Mouse (Mus musculus): Measurements from ENCODE around the gene Fcer1g. TPM values are rescaled to one million over a fixed set of nuclear protein-coding genes. Genes with fewer than 3 reads are reported as not detected.

Fcer1g gene
- polyA plus RNA-seq, 1 experiment from 2014 or later: 10.7 TPM

DNA sequence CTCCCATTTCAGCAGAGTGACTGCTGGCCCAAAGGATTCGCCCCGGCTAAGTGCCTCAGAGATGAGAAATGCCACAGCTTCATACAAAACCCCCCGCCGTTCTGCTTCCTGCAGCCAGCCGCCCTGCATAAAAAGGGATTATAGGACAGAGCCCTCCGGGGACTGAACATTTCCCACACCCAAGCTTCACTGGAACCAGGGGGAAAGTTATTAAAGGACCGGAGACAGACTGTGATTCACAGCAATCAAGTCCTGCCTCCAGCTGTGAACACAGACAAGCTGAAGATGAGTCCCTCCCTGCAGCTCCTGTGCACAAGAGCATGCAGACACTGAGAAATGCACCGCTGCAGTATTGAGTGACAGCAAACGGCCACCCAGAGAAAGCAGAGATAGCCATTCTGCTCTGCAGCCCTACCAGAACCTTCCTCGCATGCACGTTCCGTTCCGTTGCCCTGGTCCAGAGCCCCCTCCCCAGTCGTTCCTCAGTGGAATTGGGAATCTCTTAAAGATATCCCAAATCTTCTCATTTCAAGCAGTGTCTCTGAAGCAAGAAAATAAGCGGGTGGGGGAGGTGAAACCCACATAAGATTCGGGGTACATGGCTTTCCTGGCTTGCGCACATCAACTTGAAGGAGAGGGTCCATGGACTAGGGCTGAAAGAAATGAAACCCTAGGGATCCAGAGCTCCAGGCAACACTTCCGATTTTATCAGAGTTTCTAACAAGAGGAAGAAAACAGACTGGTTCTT is 40.9 kb downstream of the Fcer1g start:
- 4% methylated on average over 18 of the region's 18 CpGs for WGBS

DNA sequence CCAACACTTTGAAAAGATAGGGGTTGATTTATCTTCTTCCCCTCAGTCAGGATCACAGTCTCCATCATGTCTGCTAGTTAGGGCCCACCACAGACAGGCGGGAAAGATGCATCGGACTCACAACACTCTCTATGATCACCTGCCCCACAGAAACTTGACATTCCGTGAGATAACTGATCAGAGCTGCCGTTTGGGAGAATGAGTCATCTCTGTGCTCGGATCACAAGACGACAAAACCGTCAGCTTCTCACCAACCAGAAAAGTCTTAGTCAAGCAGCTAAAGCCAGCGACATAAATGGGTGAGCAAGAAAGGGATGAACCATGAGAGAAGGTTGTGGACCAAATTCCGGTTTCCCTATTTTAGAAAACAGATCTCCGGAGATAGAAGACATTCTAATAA is 41.9 kb downstream of the Fcer1g start:
- H3K9me3 ChIP-seq (replicated peaks): no peaks in the 10 kb centered on the region
- no peak for DNase-seq (ENCODE audit: low spot score)
- no peak overlapping the region for H3K27ac ChIP-seq
- no peaks in the 10 kb centered on the region for H3K36me3 ChIP-seq
- H3K27me3 ChIP-seq (ENCODE audit: low read depth, poor library complexity, severe bottlenecking): peaks cover 85% of the 10 kb centered on the region
- no peak overlapping the region for H3K4me3 ChIP-seq
- 49% methylated on average over 10 of the region's 10 CpGs for WGBS
- peaks cover 48% of the 10 kb centered on the region for H3K4me1 ChIP-seq

More for the DNA sequence above, 40.9 kb downstream of the Fcer1g start:
- Histone ChIP-seq H3K4me1 (peaks cover 48% of the 10 kb centered on the region), H3K27ac (no peak overlapping the region), H3K9me3 (replicated peaks) (no peaks in the 10 kb centered on the region), H3K36me3 (no peaks in the 10 kb centered on the region), H3K27me3 (ENCODE audit: low read depth, poor library complexity, severe bottlenecking) (peaks cover 92% of the 10 kb centered on the region), H3K4me3 (peak overlapping the region; percentile 12)
- DNase-seq (ENCODE audit: low spot score): peak; percentile 39

DNA sequence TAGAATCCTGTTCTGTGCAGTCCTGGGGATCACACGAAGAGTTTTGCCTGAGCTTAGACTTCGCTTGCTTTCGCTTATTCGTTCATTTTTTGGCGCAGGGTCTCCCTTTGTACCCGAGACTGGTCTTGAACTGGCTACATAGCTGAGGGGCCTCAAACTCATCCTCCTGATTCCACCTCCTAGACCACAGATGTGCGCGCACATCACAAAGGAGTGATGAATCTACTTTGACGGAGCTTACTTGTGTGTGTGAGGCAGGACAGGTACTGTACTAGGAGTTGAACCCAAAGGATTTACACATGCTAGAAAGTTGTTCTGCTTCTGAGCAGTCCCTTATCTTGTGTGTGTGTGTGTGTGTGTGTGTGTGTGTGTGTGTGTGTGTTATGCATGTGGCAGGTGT is 43.3 kb downstream of the Fcer1g start:
- Histone ChIP-seq H3K27ac (no peak overlapping the region), H3K27me3 (ENCODE audit: low read depth, poor library complexity, severe bottlenecking) (peaks cover 77% of the 10 kb centered on the region), H3K9me3 (replicated peaks) (no peaks in the 10 kb centered on the region), H3K4me3 (no peak overlapping the region), H3K4me1 (peaks cover 50% of the 10 kb centered on the region), H3K36me3 (no peaks in the 10 kb centered on the region)
- no peak for DNase-seq (ENCODE audit: low spot score)
- WGBS: 94% methylated on average over 9 of the region's 9 CpGs

DNA sequence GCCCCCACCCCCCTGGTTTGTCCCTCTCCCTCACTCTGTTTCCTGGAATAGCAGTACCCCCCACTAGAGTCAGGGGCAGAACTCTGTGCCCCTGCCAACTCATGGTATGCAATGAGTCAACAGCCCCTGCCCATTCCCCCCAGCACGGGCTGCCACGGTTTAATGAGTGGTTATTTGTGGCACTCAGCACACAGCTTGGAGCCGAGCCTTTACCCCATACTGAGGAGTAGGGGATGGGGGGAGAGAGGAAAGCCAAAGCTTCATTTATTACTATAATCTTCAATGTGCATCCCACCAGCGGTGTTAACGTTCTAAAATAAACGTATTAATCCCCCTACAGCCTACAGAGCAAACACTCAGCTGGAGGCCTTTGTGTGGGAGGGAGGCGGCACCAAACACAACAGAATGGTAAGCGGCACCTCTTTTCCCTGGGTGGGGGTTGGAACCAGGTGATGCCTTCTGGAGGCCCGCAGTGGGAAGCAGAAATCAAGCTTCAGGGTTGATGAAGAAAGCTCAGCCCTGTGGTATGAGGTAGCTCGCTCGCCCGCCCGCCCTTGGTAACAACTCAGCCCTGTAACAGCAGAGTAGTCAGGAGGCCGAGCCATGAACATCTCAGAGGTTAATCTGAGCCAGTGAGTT is 44.6 kb downstream of the Fcer1g start:
- Histone ChIP-seq H3K4me3 (no peak overlapping the region), H3K27ac (peak overlapping the region; percentile 53; the same call in 1 of the 2 replicates), H3K4me1 (peaks cover 46% of the 10 kb centered on the region), H3K27me3 (ENCODE audit: low read depth, poor library complexity, severe bottlenecking) (peaks cover 71% of the 10 kb centered on the region), H3K9me3 (replicated peaks) (no peaks in the 10 kb centered on the region), H3K36me3 (no peaks in the 10 kb centered on the region)
- DNase-seq (ENCODE audit: low spot score): no peak
- WGBS: 38% methylated on average over 14 of the region's 14 CpGs

DNA sequence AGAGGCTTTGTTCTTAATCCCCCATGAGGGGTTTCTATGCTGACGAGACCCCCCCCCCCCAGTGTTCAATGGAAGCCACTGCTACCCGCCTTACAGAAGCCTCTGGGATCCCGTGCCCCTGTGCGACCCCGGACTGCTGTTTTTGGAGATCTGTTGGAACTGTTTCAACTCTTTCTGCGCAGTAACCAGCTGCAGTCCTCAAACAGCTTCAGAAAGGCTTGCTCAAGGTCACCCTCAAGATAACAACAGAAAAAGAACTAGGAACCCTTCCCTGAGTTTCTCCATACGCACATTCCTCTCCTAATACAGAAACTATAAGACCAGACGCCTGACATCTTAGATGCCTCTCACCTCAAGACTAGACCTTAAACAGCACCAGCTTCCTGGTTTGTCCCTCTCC is 45.1 kb downstream of the Fcer1g start:
- peaks cover 40% of the 10 kb centered on the region for H3K4me1 ChIP-seq
- 43% methylated on average over 8 of the region's 8 CpGs for WGBS
- peaks cover 65% of the 10 kb centered on the region for H3K27me3 ChIP-seq (ENCODE audit: low read depth, poor library complexity, severe bottlenecking)
- no peaks in the 10 kb centered on the region for H3K36me3 ChIP-seq
- peak overlapping the region; percentile 53; the same call in 1 of the 2 replicates for H3K27ac ChIP-seq
- DNase-seq (ENCODE audit: low spot score): no peak
- H3K9me3 ChIP-seq (replicated peaks): no peaks in the 10 kb centered on the region
- H3K4me3 ChIP-seq: no peak overlapping the region

DNA sequence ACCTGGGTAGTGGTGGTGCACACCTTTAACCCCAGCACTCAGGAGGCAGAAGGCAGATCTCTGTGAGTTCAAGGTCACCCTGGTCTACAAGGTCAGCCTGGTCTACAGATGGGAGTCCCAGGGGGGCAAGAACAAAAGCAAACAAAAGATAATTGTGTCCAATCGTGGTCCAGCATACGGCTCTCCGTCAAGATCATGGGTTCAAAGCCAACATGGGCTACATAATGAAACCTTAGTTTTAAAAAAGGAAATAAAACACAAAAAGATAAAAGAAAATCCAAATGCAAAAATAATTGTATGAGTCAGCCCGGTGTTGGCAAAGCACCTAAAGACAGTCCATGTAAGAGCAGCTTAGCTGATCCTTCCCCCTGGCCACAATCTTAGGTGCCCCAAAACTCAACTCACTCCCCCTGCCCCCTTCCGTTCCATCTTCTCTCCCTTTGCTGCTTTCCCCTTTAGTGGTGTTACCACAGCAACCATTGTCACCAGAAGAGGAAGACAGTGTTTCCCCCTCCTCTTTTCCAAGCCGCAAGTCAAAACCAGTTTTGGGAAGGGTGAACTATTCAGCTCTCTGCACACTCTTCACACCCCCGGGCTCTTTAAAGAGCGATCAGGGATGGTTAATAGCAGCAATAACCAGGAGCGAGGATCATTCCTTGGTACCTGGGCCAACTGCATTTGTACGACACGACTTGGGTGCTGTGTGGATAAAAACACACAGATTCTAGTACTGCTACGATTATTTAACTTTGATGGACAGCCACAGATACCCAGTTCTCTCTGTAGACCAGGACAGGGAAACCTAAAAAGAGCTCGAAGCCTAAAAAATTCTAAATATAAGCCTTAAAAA is 46.1 kb downstream of the Fcer1g start:
- H3K4me3 ChIP-seq: no peak overlapping the region

DNA sequence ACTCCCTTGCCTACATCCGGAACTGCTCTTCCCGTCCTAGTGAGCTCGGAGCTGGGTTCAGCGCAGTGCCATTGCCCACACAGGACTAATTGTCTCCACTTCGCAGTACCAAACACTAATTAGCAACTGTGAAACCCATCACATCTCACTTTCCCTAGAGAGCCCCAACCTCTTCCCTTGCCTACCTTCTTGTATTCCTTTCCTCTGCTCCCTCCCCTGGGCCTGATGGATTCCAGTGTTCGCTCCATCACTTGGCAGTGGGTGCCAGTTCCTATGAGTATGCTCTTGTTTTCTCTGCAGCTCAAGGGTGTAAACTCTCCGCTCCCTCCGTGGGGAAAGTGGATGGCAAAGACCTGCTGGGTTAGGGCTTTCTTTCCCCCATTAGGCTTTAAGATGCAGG is 48.5 kb downstream of the Fcer1g start:
- no peaks in the 10 kb centered on the region for H3K9me3 ChIP-seq (replicated peaks)
- no peak for DNase-seq (ENCODE audit: low spot score)
- H3K27me3 ChIP-seq (ENCODE audit: low read depth, poor library complexity, severe bottlenecking): peaks cover 31% of the 10 kb centered on the region
- WGBS: 49% methylated on average over 8 of the region's 8 CpGs
- H3K4me1 ChIP-seq: peaks cover 30% of the 10 kb centered on the region
- no peak overlapping the region for H3K4me3 ChIP-seq
- H3K27ac ChIP-seq: no peak overlapping the region
- no peaks in the 10 kb centered on the region for H3K36me3 ChIP-seq

More for the DNA sequence above, 46.1 kb downstream of the Fcer1g start:
- Histone ChIP-seq H3K27ac (no peak overlapping the region), H3K36me3 (no peaks in the 10 kb centered on the region), H3K27me3 (ENCODE audit: low read depth, poor library complexity, severe bottlenecking) (peaks cover 55% of the 10 kb centered on the region), H3K4me1 (peaks cover 35% of the 10 kb centered on the region), H3K9me3 (replicated peaks) (no peaks in the 10 kb centered on the region)
- DNase-seq (ENCODE audit: low spot score): no peak
- 72% methylated on average over 13 of the region's 13 CpGs for WGBS

DNA sequence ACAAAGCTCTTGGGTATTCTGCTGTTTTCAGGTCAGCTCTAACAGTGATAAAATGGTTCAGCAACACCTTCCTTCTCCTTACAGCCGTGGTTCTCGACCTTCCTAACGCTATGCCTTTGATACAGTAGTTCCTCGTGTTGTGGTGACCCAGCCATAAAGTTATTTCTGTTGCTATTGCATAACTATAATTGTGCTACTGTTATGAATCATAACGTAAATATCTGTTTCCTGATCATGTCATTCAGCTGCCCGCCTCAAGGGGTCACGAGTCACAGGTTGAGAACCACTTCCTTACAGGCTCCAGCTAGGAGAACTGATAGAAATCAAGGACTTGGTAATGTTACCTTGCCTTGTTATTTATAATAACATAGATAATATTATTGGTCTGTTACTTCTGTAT is 49.9 kb downstream of the Fcer1g start:
- no peaks in the 10 kb centered on the region for H3K36me3 ChIP-seq
- DNase-seq (ENCODE audit: low spot score): no peak
- H3K9me3 ChIP-seq (replicated peaks): no peaks in the 10 kb centered on the region
- peaks cover 24% of the 10 kb centered on the region for H3K4me1 ChIP-seq
- no peak overlapping the region for H3K4me3 ChIP-seq
- peaks cover 20% of the 10 kb centered on the region for H3K27me3 ChIP-seq (ENCODE audit: low read depth, poor library complexity, severe bottlenecking)
- 88% methylated on average over 7 of the region's 7 CpGs for WGBS
- no peak overlapping the region for H3K27ac ChIP-seq

DNA sequence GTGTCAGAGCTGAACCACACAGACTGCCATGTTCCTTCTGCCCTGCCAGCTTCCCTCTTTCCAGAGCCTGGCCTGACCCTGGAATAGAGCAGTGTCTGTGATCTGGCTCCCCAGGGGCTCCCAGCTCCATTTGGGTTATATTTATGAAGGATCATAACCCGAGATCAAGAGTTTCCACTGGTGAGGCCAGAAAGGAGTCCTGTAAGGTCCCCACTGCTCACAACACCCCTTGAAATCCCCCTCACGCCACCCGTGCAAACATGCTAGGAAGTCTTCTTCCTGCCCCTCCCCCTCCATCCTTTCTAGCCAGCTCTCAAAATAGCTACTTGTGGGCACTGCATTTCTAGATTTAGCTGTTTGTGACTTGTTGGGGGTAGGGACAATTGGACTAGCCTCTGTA is 50.5 kb downstream of the Fcer1g start:
- Histone ChIP-seq H3K9me3 (replicated peaks) (no peaks in the 10 kb centered on the region), H3K27me3 (ENCODE audit: low read depth, poor library complexity, severe bottlenecking) (peaks cover 16% of the 10 kb centered on the region; the same call in 1 of the 2 replicates), H3K36me3 (no peaks in the 10 kb centered on the region), H3K4me3 (no peak overlapping the region), H3K27ac (no peak overlapping the region), H3K4me1 (peaks cover 18% of the 10 kb centered on the region)
- no peak for DNase-seq (ENCODE audit: low spot score)
- WGBS: 64% methylated on average over 3 of the region's 3 CpGs

DNA sequence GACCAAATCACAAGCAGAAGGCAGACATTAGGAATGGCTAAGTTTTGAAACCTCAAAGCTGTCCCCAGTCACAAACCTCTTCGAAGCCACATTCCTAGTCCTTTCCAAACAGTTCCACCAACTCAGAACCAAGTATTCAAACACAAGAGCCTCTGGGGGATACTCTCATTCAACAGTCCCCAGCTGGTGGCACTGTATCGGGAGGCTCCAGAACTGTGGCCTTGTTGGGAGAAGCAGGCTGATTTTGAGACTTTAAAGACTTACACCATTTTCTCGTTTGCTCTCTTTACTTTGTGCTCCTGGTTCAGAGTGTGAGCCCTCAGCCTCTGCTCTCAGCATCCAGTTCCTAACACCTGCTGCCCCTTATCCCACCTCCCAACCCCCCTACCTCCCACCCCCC is 51.1 kb downstream of the Fcer1g start:
- H3K27ac ChIP-seq: no peak overlapping the region
- no peak overlapping the region for H3K4me3 ChIP-seq
- DNase-seq (ENCODE audit: low spot score): no peak
- H3K4me1 ChIP-seq: peaks cover 18% of the 10 kb centered on the region
- H3K36me3 ChIP-seq: no peaks in the 10 kb centered on the region
- 87% methylated on average over 3 of the region's 3 CpGs for WGBS
- no peaks in the 10 kb centered on the region for H3K9me3 ChIP-seq (replicated peaks)
- peaks cover 13% of the 10 kb centered on the region; the same call in 1 of the 2 replicates for H3K27me3 ChIP-seq (ENCODE audit: low read depth, poor library complexity, severe bottlenecking)
